Mouse (Mus musculus) spleen, adult 2 months (tissue): Measurements from ENCODE around the gene Steap4.

ENCODE experiments used
- CTCF ChIP-seq: fragments of 200-500 bp; IDR thresholded peaks from 2 replicates; pipeline ENCODE4 v1.5.1; 2011; ENCODE audit warnings: mild to moderate bottlenecking, inconsistent platforms; ENCODE audit not compliant: insufficient read depth, insufficient read length, insufficient replicate concordance; ENCODE audit errors: extremely low read depth
- POLR2A ChIP-seq: fragments of 200-500 bp; IDR thresholded peaks from 2 replicates; pipeline ENCODE4 v1.6.1; 2011; ENCODE audit warnings: low read depth, low read length, inconsistent platforms

DNA sequence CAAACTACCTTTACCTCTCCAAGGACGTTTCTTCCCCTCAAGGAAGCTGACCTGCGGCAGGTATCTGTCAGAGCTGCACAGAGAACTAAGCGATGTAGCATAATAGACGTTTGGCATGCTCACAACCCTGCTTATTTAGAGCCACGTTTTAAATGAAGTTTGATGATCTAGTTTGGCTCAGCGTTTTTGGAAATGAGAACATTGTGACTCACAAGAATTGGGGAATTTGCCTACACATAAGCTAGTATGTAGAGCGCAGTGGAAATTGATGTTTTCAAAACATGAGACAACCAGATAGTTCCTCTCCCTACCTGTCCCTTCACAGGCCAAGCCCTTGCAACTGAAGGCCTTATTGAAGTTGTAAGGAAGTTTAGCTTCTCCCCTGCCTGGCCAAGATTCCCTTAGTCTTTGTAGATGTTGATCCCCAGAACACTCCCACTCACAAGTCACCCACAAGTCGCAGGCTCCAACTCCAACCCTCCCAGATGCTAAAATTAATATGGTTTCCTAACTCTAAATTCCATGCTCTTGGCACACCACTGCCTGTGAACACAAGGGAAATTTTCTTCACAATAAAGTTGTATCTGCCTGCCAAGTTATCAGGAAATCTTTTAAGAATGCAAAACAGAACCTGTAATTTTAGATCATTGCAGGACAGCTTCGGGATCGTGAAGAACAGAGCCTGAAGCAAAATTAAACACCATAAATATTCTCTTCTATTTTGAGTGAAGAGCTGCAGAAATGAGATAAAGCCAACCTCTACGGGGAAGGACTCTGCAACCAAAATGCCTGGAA is 42.6 kb upstream of the Steap4 start:
- no peak for TF ChIP-seq POLR2A
- no peak for TF ChIP-seq CTCF
